Mouse (Mus musculus) heart, embryonic 13.5 days (tissue): ENCODE results near the gene Ints12. TPM values are rescaled to one million over a fixed set of nuclear protein-coding genes. Genes with fewer than 3 reads are reported as not detected.
A peak's percentile ranks its signal among the peaks of the same experiment; 100 is the strongest.

ENCODE experiments used
- ATAC-seq: fragments of 200-750 bp; cut with Nextera tagmentation; 2 replicates; pipeline ENCODE4 v1.8.0; 2017; ENCODE audit warnings: moderate TSS enrichment; ENCODE audit not compliant: insufficient number of reproducible peaks, low FRiP score, low TSS enrichment; ENCODE audit errors: extremely low read depth
- H3K27ac ChIP-seq: fragments of 300-500 bp; sonication (generic); replicated peaks from 2 replicates; pipeline ENCODE4 v1.5.1; 2015; ENCODE audit warnings: moderate library complexity, mild to moderate bottlenecking, inconsistent platforms
- H3K27me3 ChIP-seq: fragments of 300-500 bp; sonication (generic); replicated peaks from 2 replicates; pipeline ENCODE4 v1.6.1; 2015; ENCODE audit warnings: mild to moderate bottlenecking, inconsistent platforms
- H3K36me3 ChIP-seq: fragments of 300-500 bp; sonication (generic); 2 replicates; pipeline ENCODE4 v1.6.1; 2015; ENCODE audit warnings: mild to moderate bottlenecking, inconsistent platforms
- H3K4me1 ChIP-seq: fragments of 300-500 bp; sonication (generic); 2 replicates; pipeline ENCODE4 v1.6.1; 2015; ENCODE audit warnings: inconsistent platforms
- H3K4me2 ChIP-seq: fragments of 300-500 bp; sonication (generic); 2 replicates; pipeline ENCODE4 v1.6.1; 2015; ENCODE audit warnings: inconsistent platforms, mild to moderate bottlenecking, moderate library complexity
- H3K4me3 ChIP-seq: fragments of 300-500 bp; sonication (generic); 2 replicates; pipeline ENCODE4 v1.5.1; 2015; ENCODE audit warnings: moderate library complexity, mild to moderate bottlenecking, inconsistent platforms
- H3K9ac ChIP-seq: fragments of 300-500 bp; sonication (generic); 2 replicates; pipeline ENCODE4 v1.6.1; 2015; ENCODE audit warnings: inconsistent platforms, mild to moderate bottlenecking, moderate library complexity
- H3K9me3 ChIP-seq: fragments of 300-500 bp; sonication (generic); 2 replicates; pipeline ENCODE4 v1.6.1; 2016; ENCODE audit warnings: inconsistent platforms
- WGBS: fragments of 180-500 bp; shearing (Covaris S2); methylation state at CpG from one replicate; pipeline ENCODE4 v1.1.7; 2015; ENCODE audit warnings: mixed read lengths; 5-methylcytosine and 5-hydroxymethylcytosine counted together
- polyA plus RNA-seq: library from polyadenylated mRNA; unstranded; fragments of >200 nt; fragmentation: Nextera tagmentation; extraction: Ambion mirVana; gene quantifications from 2 replicates; pipeline ENCODE4 v1.2.1, GENCODE M21; 2015

Gene Ints12
- polyA plus RNA-seq: 12.0 and 12.9 TPM in 2 replicates

GRCm38 (mm10) chr3:133091664-133092273 lies at the start of gene Ints12, which contains the start of gene Gstcd:
TSS of gene Ints12 (plus strand) at chr3:133091840.
TSS of gene Gstcd (minus strand) at chr3:133092033.
- Histone ChIP-seq H3K4me1 (peaks cover 30% of the 10 kb centered on the region), H3K4me3 (peak within 1 kb of the TSS; percentile 95), H3K36me3 (peaks cover 2% of the 10 kb centered on the region), H3K27me3 (no peaks in the 10 kb centered on the region), H3K4me2 (peak within 1 kb of the TSS; percentile 80), H3K27ac (peak within 1 kb of the TSS; percentile 98), H3K9me3 (no peaks in the 10 kb centered on the region), H3K9ac (peak within 1 kb of the TSS; percentile 94)
- WGBS: under 1% methylated on average over 52 of the region's 53 CpGs
- peak; percentile 88 for ATAC-seq

GRCm38 (mm10) chr3:133052068-133052467 lies 39.6 kb upstream of the Ints12 start:
- WGBS: 85% methylated on average over 2 of the region's 2 CpGs
- H3K9ac ChIP-seq: no peak overlapping the region
- no peaks in the 10 kb centered on the region for H3K4me1 ChIP-seq
- peaks cover 9% of the 10 kb centered on the region for H3K36me3 ChIP-seq
- no peak overlapping the region for H3K4me2 ChIP-seq
- H3K4me3 ChIP-seq: no peak overlapping the region
- H3K27me3 ChIP-seq: no peaks in the 10 kb centered on the region
- no peak overlapping the region for H3K27ac ChIP-seq
- no peak for ATAC-seq
- H3K9me3 ChIP-seq: no peaks in the 10 kb centered on the region

GRCm38 (mm10) chr3:133075560-133075959 lies 16.1 kb upstream of the Ints12 start:
- ATAC-seq: no peak
- Histone ChIP-seq H3K9ac (no peak overlapping the region), H3K4me2 (no peak overlapping the region), H3K27me3 (no peaks in the 10 kb centered on the region), H3K9me3 (no peaks in the 10 kb centered on the region), H3K36me3 (peaks cover 29% of the 10 kb centered on the region), H3K4me1 (0 out of 2 replicates have a peak, but pooled peaks cover 3% of the 10 kb centered on the region), H3K27ac (no peak overlapping the region), H3K4me3 (no peak overlapping the region)
- WGBS: 90% methylated on average over 10 of the region's 10 CpGs

GRCm38 (mm10) chr3:133082736-133083135 lies 8.9 kb upstream of the Ints12 start:
- Histone ChIP-seq H3K4me1 (no peaks in the 10 kb centered on the region), H3K4me3 (no peak overlapping the region), H3K9me3 (no peaks in the 10 kb centered on the region), H3K4me2 (no peak overlapping the region), H3K27ac (no peak overlapping the region), H3K9ac (no peak overlapping the region), H3K36me3 (peaks cover 45% of the 10 kb centered on the region), H3K27me3 (no peaks in the 10 kb centered on the region)
- 85% methylated on average over 5 of the region's 5 CpGs for WGBS
- ATAC-seq: no peak

- Histone ChIP-seq H3K9ac (no peak overlapping the region), H3K9me3 (no peaks in the 10 kb centered on the region), H3K36me3 (peaks cover 33% of the 10 kb centered on the region), H3K27me3 (no peaks in the 10 kb centered on the region), H3K27ac (no peak overlapping the region), H3K4me2 (no peak overlapping the region), H3K4me1 (peaks cover 9% of the 10 kb centered on the region), H3K4me3 (no peak overlapping the region)
- WGBS: 67% methylated on average over 3 of the region's 3 CpGs
- no peak for ATAC-seq
Measured at GRCm38 (mm10) chr3:133085858-133086257, 5.8 kb upstream of the Ints12 start.

GRCm38 (mm10) chr3:133090247-133091120 lies 1.2 kb upstream of the Ints12 start:
- no peaks in the 10 kb centered on the region for H3K9me3 ChIP-seq
- WGBS: 13% methylated on average over 11 of the region's 11 CpGs
- no peak for ATAC-seq
- peaks cover 26% of the 10 kb centered on the region for H3K4me1 ChIP-seq
- H3K36me3 ChIP-seq: no peaks in the 10 kb centered on the region
- H3K27ac ChIP-seq: peak overlapping the region; percentile 98
- H3K27me3 ChIP-seq: no peaks in the 10 kb centered on the region
- H3K4me3 ChIP-seq: peak overlapping the region; percentile 95
- H3K4me2 ChIP-seq: peak overlapping the region; percentile 80
- peak overlapping the region; percentile 94 for H3K9ac ChIP-seq

- ATAC-seq: peak; percentile 59
- H3K9me3 ChIP-seq: no peaks in the 10 kb centered on the region
- H3K36me3 ChIP-seq: no peaks in the 10 kb centered on the region
- WGBS: under 1% methylated on average over 44 of the region's 44 CpGs
- no peaks in the 10 kb centered on the region for H3K27me3 ChIP-seq
- peaks cover 30% of the 10 kb centered on the region for H3K4me1 ChIP-seq
- peak overlapping the region; percentile 98 for H3K27ac ChIP-seq
- peak overlapping the region; percentile 80 for H3K4me2 ChIP-seq
- peak overlapping the region; percentile 94 for H3K9ac ChIP-seq
- H3K4me3 ChIP-seq: peak overlapping the region; percentile 95
Measured at GRCm38 (mm10) chr3:133091121-133091663, 448 bp upstream of the Ints12 start.

GRCm38 (mm10) chr3:133092274-133092853 lies 724 bp downstream of the Ints12 start:
- Histone ChIP-seq H3K27ac (peak overlapping the region; percentile 98), H3K9ac (peak overlapping the region; percentile 94), H3K9me3 (no peaks in the 10 kb centered on the region), H3K4me2 (peak overlapping the region; percentile 80), H3K36me3 (peaks cover 7% of the 10 kb centered on the region), H3K27me3 (no peaks in the 10 kb centered on the region), H3K4me3 (peak overlapping the region; percentile 95), H3K4me1 (peaks cover 30% of the 10 kb centered on the region)
- WGBS: under 1% methylated on average over 7 of the region's 7 CpGs
- ATAC-seq: no peak

- ATAC-seq: no peak
- H3K9ac ChIP-seq: peak overlapping the region; percentile 94
- H3K4me3 ChIP-seq: peak overlapping the region; percentile 95
Measured at GRCm38 (mm10) chr3:133092936-133093335, 1.3 kb downstream of the Ints12 start.

GRCm38 (mm10) chr3:133094305-133094704 lies 2.7 kb downstream of the Ints12 start:
- Histone ChIP-seq H3K4me1 (peaks cover 30% of the 10 kb centered on the region), H3K9me3 (no peaks in the 10 kb centered on the region), H3K4me3 (no peak overlapping the region), H3K27ac (no peak overlapping the region), H3K36me3 (peaks cover 26% of the 10 kb centered on the region), H3K27me3 (no peaks in the 10 kb centered on the region), H3K9ac (no peak overlapping the region), H3K4me2 (no peak overlapping the region)
- 47% methylated on average over 1 of the region's 1 CpGs for WGBS
- ATAC-seq: no peak

More at GRCm38 (mm10) chr3:133092936-133093335, 1.3 kb downstream of the Ints12 start:
- Histone ChIP-seq H3K9me3 (no peaks in the 10 kb centered on the region), H3K27ac (no peak overlapping the region), H3K36me3 (peaks cover 13% of the 10 kb centered on the region), H3K4me2 (peak overlapping the region; percentile 80), H3K27me3 (no peaks in the 10 kb centered on the region), H3K4me1 (peaks cover 30% of the 10 kb centered on the region)
- 85% methylated on average over 1 of the region's 1 CpGs for WGBS

- Histone ChIP-seq H3K9ac (no peak overlapping the region), H3K4me2 (no peak overlapping the region), H3K9me3 (no peaks in the 10 kb centered on the region), H3K27ac (no peak overlapping the region), H3K27me3 (no peaks in the 10 kb centered on the region), H3K4me3 (no peak overlapping the region), H3K4me1 (peaks cover 14% of the 10 kb centered on the region), H3K36me3 (peaks cover 54% of the 10 kb centered on the region)
- 92% methylated on average over 6 of the region's 6 CpGs for WGBS
- no peak for ATAC-seq
Measured at GRCm38 (mm10) chr3:133097936-133098335, 6.3 kb downstream of the Ints12 start.
